ENCODE assay signal across 9 mouse cellular contexts in genomic region chr6:99024588-99024987, GRCm38 (mm10).
DNase-seq lines count a peak whose midpoint lies in the region; ATAC-seq lines count a peak whose summit lies in the region.
"Had no signal": no experiment of that assay in that cellular context is flagged by ENCODE, and none has a peak within 500 bp of the region (broad histone marks: within the 10 kb centered on the region; RNA-seq: fewer than 3 reads in every experiment).

No protein-coding gene starts in this region.

- peaks cover 34% of the 10 kb centered on the region for H3K4me1 ChIP-seq in heart, embryonic 16.5 days (ENCODE audit: control insufficient read depth, insufficient read depth, low read length)
- peaks cover 16% of the 10 kb centered on the region for H3K4me1 ChIP-seq in forebrain, embryonic 14.5 days (ENCODE audit: control insufficient read depth, insufficient read depth, low read length)

- H3K36me3 ChIP-seq in heart, embryonic 16.5 days (ENCODE audit: control insufficient read depth, insufficient read depth) = no peaks in the 10 kb centered on the region
- no peaks in the 10 kb centered on the region for H3K36me3 ChIP-seq in forebrain, embryonic 14.5 days (ENCODE audit: control insufficient read depth, insufficient read depth, low read length)

- no peak for ATAC-seq in heart, embryonic 16.5 days (replicated peaks; ENCODE audit: extremely low read depth, insufficient read depth, low FRiP score)
- no peak for ATAC-seq in forebrain, embryonic 14.5 days
- ATAC-seq in megakaryocyte progenitor cell, adult 5-6 weeks (replicated peaks; ENCODE audit: poor library complexity) = peak; percentile 43

- H3K9ac ChIP-seq in heart, embryonic 16.5 days (ENCODE audit: low read length) = peak overlapping the region; percentile 52
- H3K9ac ChIP-seq in forebrain, embryonic 14.5 days (ENCODE audit: low read length) = no peak overlapping the region

- 34% methylated on average over 9 of the region's 9 CpGs for WGBS in heart, embryonic 16.5 days
- 45% methylated on average over 9 of the region's 9 CpGs for WGBS in forebrain, embryonic 14.5 days

- no peak for DNase-seq in heart, adult 9 months (ENCODE audit: low spot score in 2 of 2)
- DNase-seq in MEL-GATA-1-ER (ENCODE audit: extremely low read depth, low read depth) = peak; percentile 39
- no peak for DNase-seq in forebrain, embryonic 14.5 days (ENCODE audit: low spot score)
- no peak for DNase-seq in right cerebral cortex, postnatal 10 days (ENCODE audit: low spot score in 2 of 2)
- DNase-seq in spleen, postnatal 14 days (ENCODE audit: low spot score in 2 of 2) = no peak
- DNase-seq in adipocyte (ENCODE audit: low spot score) = no peak
- DNase-seq: adrenal gland, postnatal 25 days had no signal

- peak overlapping the region; percentile 49 for H3K4me3 ChIP-seq in heart, embryonic 16.5 days (ENCODE audit: low read length)
- no peak overlapping the region for H3K4me3 ChIP-seq in forebrain, embryonic 14.5 days (ENCODE audit: low read depth, low read length)

- H3K27ac ChIP-seq in heart, embryonic 16.5 days (ENCODE audit: low read length) = peak overlapping the region; percentile 50; the same call in 1 of the 2 replicates
- H3K27ac ChIP-seq in forebrain, embryonic 14.5 days (ENCODE audit: low read depth, low read length) = no peak overlapping the region

- H3K4me2 ChIP-seq in heart, embryonic 16.5 days (ENCODE audit: low read depth, low read length) = peak overlapping the region; percentile 79
- H3K4me2 ChIP-seq in forebrain, embryonic 14.5 days (ENCODE audit: low read length) = peak overlapping the region; percentile 30

- no peaks in the 10 kb centered on the region for H3K9me3 ChIP-seq in heart, embryonic 16.5 days (replicated peaks; ENCODE audit: control insufficient read depth, low read length)
- no peaks in the 10 kb centered on the region for H3K9me3 ChIP-seq in forebrain, embryonic 14.5 days (replicated peaks; ENCODE audit: control insufficient read depth, low read length)

- no peaks in the 10 kb centered on the region for H3K27me3 ChIP-seq in heart, embryonic 16.5 days (ENCODE audit: control insufficient read depth, insufficient read depth, low read length)
- no peaks in the 10 kb centered on the region for H3K27me3 ChIP-seq in forebrain, embryonic 14.5 days (replicated peaks; ENCODE audit: control insufficient read depth, insufficient read depth, low read length)
